Mouse (Mus musculus) liver, embryonic 14 days (tissue): ENCODE data around the gene Nudt4. TPM values are rescaled to one million over a fixed set of nuclear protein-coding genes. Genes with fewer than 3 reads are reported as not detected.

Experiments used
- polyA plus RNA-seq: library from polyadenylated mRNA; depleted of rRNA; stranded (reverse); fragments of >200 nt; gene quantifications from 2 replicates; pipeline ENCODE4 v1.2.3, GENCODE M21; 2012; rRNA removed

The Nudt4 gene
- polyA plus RNA-seq, result 48.7 and 55.2 TPM in 2 replicates

DNA sequence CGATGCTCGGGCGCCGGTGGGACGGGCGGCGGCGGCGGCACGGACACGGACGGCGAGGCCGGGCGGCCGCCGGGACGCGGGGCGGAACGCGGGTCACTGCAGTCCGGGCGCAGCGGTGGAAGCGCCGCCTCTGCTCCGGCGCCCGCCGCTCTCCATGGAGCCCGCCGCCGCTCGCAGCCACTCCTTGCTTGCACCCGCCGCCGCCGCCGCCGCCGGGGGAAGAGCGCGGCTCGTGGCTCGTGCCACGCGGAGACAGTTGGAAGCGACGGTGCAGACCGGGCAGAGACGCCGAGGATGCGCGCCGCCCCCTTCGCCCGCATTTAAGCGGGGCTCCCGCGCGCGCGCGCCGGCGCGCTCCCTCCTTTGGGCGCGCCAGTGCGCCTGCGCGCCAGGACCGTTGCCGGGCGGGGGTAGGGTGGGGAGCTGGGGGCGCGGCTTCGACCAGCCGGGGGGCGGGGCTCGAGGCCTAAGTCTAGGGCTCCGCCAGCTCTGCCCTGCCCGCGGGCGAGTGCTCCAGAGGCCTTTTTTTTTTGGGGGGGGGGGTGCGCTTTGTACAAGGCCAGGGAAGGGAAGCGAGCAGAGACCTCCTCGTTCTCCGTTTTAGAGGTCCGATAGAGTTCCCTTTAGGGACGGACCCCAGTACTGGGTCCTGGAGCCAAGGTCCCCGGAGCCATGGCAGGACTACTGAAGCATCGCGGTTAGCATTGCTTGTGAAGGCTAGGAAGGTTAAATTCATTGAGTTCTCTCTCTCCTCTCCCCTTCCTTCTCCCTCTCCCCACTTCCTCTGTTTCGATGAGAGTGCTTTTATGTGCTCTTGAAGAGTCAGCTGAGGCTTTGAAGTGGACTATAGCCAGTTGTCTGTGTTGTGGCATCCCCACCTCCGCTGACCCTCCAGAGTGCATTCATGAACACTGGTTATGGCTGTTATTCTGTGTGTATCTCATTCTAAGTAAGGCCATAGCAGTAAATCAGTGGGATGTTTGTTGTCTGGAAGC, at the start of gene Nudt4:
TSS of gene Nudt4 (minus strand) at position 296 of the 995 bp plus-strand sequence.

DNA sequence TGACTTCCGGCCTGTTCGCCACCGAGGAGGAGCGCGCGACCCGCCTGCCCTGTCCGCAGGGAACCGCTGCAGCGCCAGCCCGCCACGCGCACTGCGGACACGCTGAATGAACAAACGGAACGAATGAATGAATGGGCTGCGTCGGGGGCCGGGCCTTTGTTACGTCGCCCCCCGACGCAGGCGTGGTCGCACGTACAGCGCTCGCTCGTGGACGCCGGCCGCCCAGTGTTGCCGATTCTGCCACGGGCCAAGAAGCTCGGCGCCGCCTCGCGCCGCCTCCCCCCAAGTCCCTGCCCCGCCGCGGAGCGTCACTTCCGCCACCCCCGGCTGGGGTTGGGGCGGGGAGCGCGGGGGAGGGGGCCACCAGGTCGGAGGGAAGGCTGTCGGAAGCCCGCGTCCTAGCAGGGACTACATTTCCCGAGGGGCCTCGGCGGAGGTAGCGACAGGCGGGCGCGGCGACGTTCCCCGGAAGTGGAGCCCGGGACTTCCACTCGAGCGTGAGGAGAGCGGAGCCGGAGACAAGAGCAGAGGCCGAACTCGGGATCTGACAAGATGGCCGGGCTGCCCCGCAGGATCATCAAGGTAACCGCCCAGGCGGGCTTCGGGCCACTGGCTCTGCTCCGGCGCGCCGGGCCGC, 49.2 kb downstream of the Nudt4 start, which contains the start of gene Ube2n:
TSS of gene Ube2n (plus strand) at position 490 of the 637 bp plus-strand sequence.

DNA sequence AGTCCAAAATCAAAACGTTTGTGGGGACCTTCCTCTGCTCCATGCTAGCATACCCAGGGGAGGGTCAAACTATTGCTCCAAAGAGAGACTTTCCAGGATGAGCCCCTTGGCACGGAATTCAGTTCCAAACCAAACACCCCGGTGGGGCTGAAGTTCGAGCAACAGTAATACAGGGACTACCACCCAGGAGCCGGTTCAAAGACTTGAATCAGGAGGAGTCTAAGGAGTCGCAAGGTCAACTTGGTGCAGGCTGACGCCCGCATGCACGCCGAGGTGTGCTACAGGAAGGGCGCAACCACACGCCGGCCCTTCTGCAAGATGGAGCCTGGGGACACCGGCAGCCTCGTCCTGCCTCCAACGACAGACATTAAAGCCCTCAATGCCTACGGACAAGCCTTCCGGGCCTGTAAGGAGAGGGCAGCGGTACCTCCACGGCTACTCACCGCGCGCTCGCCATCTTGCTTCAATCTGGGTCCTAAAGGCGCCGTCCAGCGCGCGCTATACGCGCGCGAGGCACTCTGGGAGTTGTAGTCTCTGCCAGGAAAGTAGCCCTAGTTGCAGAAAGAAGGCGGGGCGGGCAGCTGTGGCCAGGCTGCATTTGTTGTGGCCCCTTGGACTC, 62.4 kb downstream of the Nudt4 start, which contains the start of gene Mrpl42:
TSS of gene Mrpl42 (minus strand) at position 478 of the 619 bp plus-strand sequence.

Other genes starting within 250 kb of the Nudt4 start
- 2.6 and 3.7 TPM in 2 replicates for gene Cradd, start 240.0 kb downstream of the Nudt4 start, polyA plus RNA-seq
- gene Socs2, start 147.0 kb downstream of the Nudt4 start, polyA plus RNA-seq, result 1.8 and 1.9 TPM in 2 replicates
- gene Mrpl42, start 62.2 kb downstream of the Nudt4 start, polyA plus RNA-seq, result 122 and 127 TPM in 2 replicates
- gene Ube2n, start 49.0 kb downstream of the Nudt4 start, polyA plus RNA-seq, result 83.8 and 92.1 TPM in 2 replicates
- gene Anapc15-ps, start 109.3 kb upstream of the Nudt4 start, polyA plus RNA-seq, result 0.14 and 0.24 TPM in 2 replicates